Comparison of ENCODE assay signal across 10 mouse cellular contexts in the genomic region with DNA sequence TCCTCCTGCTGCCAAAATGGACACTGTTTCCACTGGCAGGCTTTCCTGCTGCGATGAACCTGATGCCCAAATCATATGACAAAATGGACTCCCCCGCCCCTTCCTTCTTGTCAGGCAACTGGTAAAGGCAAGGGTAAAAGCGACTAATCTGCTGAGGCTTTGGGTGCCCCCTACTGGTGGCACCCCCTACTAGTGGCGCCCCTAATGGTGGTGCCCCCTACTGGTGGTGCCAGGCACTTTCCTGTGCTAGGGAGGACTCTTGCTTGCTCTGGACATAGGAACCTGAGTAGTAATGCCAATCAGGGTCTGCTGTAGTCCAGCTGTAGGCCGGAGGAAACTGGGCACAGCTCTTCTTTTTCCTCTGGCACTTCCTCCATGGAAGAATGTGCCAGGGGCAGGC. TPM values are rescaled to one million over a fixed set of nuclear protein-coding genes. Genes with fewer than 3 reads are reported as not detected.
DNase-seq lines count a peak whose midpoint lies in the region; ATAC-seq and TF ChIP-seq lines count a peak whose summit lies in the region.
"Had no signal": no experiment of that assay in that cellular context is flagged by ENCODE, and none has a peak within 500 bp of the region (broad histone marks: within the 10 kb centered on the region; RNA-seq: fewer than 3 reads in every experiment).

No protein-coding gene starts in this region.

- no peak overlapping the region for H3K4me2 ChIP-seq in lung, postnatal 0 days (replicated peaks; ENCODE audit: low read depth, low read length)
- H3K4me2 ChIP-seq: heart, embryonic 15.5 days had no signal

- no peak overlapping the region for H3K4me3 ChIP-seq in lung, postnatal 0 days (ENCODE audit: low read depth, low read length)
- H3K4me3 ChIP-seq: heart, embryonic 15.5 days; megakaryocyte, embryonic 14.5 days had no signal

- no peaks in the 10 kb centered on the region for H3K36me3 ChIP-seq in lung, postnatal 0 days (ENCODE audit: insufficient read depth, low read length)
- H3K36me3 ChIP-seq: heart, embryonic 15.5 days had no signal

- intact Hi-C loops in gastrocnemius, postnatal 36 days (cut with DNase I), result loop anchor here (2.0 kb wide), 1 partner anchor 90 kb away; no protein-coding TSS in a partner anchor

- no peak overlapping the region for H3K27ac ChIP-seq in lung, postnatal 0 days (ENCODE audit: low read length)
- H3K27ac ChIP-seq: heart, embryonic 15.5 days had no signal

- no peaks in the 10 kb centered on the region for H3K9me3 ChIP-seq in lung, postnatal 0 days (ENCODE audit: low read length)
- H3K9me3 ChIP-seq: heart, embryonic 15.5 days; megakaryocyte, embryonic 14.5 days had no signal

- peak; percentile 49 for ATAC-seq in granulocyte monocyte progenitor cell, adult 5-6 weeks (replicated peaks; ENCODE audit: poor library complexity, severe bottlenecking)
- no peak for ATAC-seq in lung, postnatal 0 days
- ATAC-seq in erythroblast, adult 5-6 weeks (replicated peaks; ENCODE audit: low FRiP score, poor library complexity, severe bottlenecking), result no peak

- peak; percentile 28 for DNase-seq in gastrocnemius, adult 18-20 months (ENCODE audit: low spot score)
- DNase-seq in gastrocnemius, postnatal 36 days, result no peak
- DNase-seq in ovary, postnatal 14 days (ENCODE audit: low spot score), result peak; percentile 22
- DNase-seq in ovary, postnatal 10 days (ENCODE audit: low spot score), result no peak
- DNase-seq in NIH3T3 (ENCODE audit: low read depth), result peak; percentile 85
- no peak for DNase-seq in lung, postnatal 0 days (ENCODE audit: low spot score)

- no peaks in the 10 kb centered on the region for H3K27me3 ChIP-seq in lung, postnatal 0 days (replicated peaks; ENCODE audit: insufficient read depth, low read length)
- H3K27me3 ChIP-seq: megakaryocyte, embryonic 14.5 days had no signal

- peak; percentile 75 for TF ChIP-seq CTCF in lung, postnatal 0 days (IDR thresholded peaks at IDR 0.05)

- no peak for TF ChIP-seq EP300 in lung, postnatal 0 days (IDR thresholded peaks at IDR 0.05)

- no peaks in the 10 kb centered on the region for H3K4me1 ChIP-seq in lung, postnatal 0 days (ENCODE audit: insufficient read depth, low read depth, low read length)
- H3K4me1 ChIP-seq: megakaryocyte, embryonic 14.5 days had no signal

- WGBS in lung, postnatal 0 days, result 59% methylated on average over 5 of the region's 5 CpGs

- H3K9ac ChIP-seq in lung, postnatal 0 days (replicated peaks; ENCODE audit: low read depth), result no peak overlapping the region
- H3K9ac ChIP-seq: heart, embryonic 15.5 days had no signal

RNA-seq across cellular contexts. Expression of a gene that starts 44.2 kb away (rescaled TPM):
- total RNA-seq in gastrocnemius, adult 18-20 months (2021), result 1 to 10 TPM in 1 of 2 experiments, under 1 TPM in 1; 0.85 to 1.1 TPM
- under 1 TPM; 0.66 to 0.96 TPM for total RNA-seq in gastrocnemius, postnatal 36 days (2021)
- total RNA-seq in granulocyte monocyte progenitor cell, adult 5-6 weeks (2014; fragmentation: Nextera tagmentation), result 0.77 and 3.7 TPM in 2 replicates
- 0.17 and 0.31 TPM in 2 replicates for total RNA-seq in granulocyte monocyte progenitor cell, adult 5-6 weeks (2017)
- polyA plus RNA-seq in lung, postnatal 0 days (2015; fragmentation: Nextera tagmentation; extraction: Ambion mirVana), result 0.75 and 0.95 TPM in 2 replicates
- not detected in 2 replicates for total RNA-seq in erythroblast, adult 5-6 weeks (2015; ENCODE audit: low replicate concordance)
- total RNA-seq in erythroblast, adult 5-6 weeks (2017; ENCODE audit: low replicate concordance), result 0.34 TPM in 1 of 2 replicates, not detected in the other

RNA-seq across cellular contexts. Expression of a gene that starts 45.4 kb away (rescaled TPM):
- total RNA-seq in gastrocnemius, adult 18-20 months (2021), result 1 to 10 TPM in 1 of 2 experiments, under 1 TPM in 1; 0.95 to 1.2 TPM
- 1 to 10 TPM; 1.3 to 1.5 TPM for total RNA-seq in gastrocnemius, postnatal 36 days (2021)
- 84.3 and 85.6 TPM in 2 replicates for total RNA-seq in granulocyte monocyte progenitor cell, adult 5-6 weeks (2014; fragmentation: Nextera tagmentation)
- total RNA-seq in granulocyte monocyte progenitor cell, adult 5-6 weeks (2017), result 67.3 and 72.3 TPM in 2 replicates
- polyA plus RNA-seq in lung, postnatal 0 days (2015; fragmentation: Nextera tagmentation; extraction: Ambion mirVana), result 2.6 and 2.9 TPM in 2 replicates
- 9.2 and 13.6 TPM in 2 replicates for total RNA-seq in erythroblast, adult 5-6 weeks (2015; ENCODE audit: low replicate concordance)
- total RNA-seq in erythroblast, adult 5-6 weeks (2017; ENCODE audit: low replicate concordance), result 7.4 and 12.1 TPM in 2 replicates

Comparison
In these comparisons a context has a peak if more than half of its experiments do, and no peak if none do; other contexts are left out.
1. DNase-seq: peak in gastrocnemius, adult 18-20 months (single experiment), ovary, postnatal 14 days (single experiment) and NIH3T3 (single experiment); none in gastrocnemius, postnatal 36 days (0 of 2), ovary, postnatal 10 days (single experiment) and lung, postnatal 0 days (single experiment).
2. RNA of a gene that starts 45.4 kb away (total RNA-seq): 67.3 to 85.6 TPM in granulocyte monocyte progenitor cell, adult 5-6 weeks; 7.4 to 13.6 TPM in erythroblast, adult 5-6 weeks, 1.3 to 1.5 TPM in gastrocnemius, postnatal 36 days and 0.95 to 1.2 TPM in gastrocnemius, adult 18-20 months; every median in the first group is over 4 times any median in the second.